Mouse (Mus musculus) midbrain, embryonic 13.5 days (tissue): ENCODE data around the gene Magi2. TPM values are rescaled to one million over a fixed set of nuclear protein-coding genes. Genes with fewer than 3 reads are reported as not detected.
"Not testable (repeated sequence)": the region's sequence is repeated elsewhere in the genome, so short reads cannot be mapped to it uniquely, and the experiment has no call there.

ENCODE experiments used
- ATAC-seq: fragments of 200-750 bp; cut with Nextera tagmentation; 2 replicates; pipeline ENCODE4 v1.8.0; 2017; ENCODE audit warnings: mild to moderate bottlenecking, moderate TSS enrichment, moderate library complexity
- H3K27ac ChIP-seq: fragments of 300-500 bp; sonication (generic); 2 replicates; pipeline ENCODE4 v1.5.1; 2015; ENCODE audit warnings: inconsistent platforms, mild to moderate bottlenecking, moderate library complexity
- H3K27me3 ChIP-seq: fragments of 300-500 bp; sonication (generic); 2 replicates; pipeline ENCODE4 v1.6.1; 2015; ENCODE audit warnings: mild to moderate bottlenecking, inconsistent platforms
- H3K36me3 ChIP-seq: fragments of 300-500 bp; sonication (generic); 2 replicates; pipeline ENCODE4 v1.6.1; 2015; ENCODE audit warnings: mild to moderate bottlenecking, inconsistent platforms
- H3K4me1 ChIP-seq: fragments of 300-500 bp; sonication (generic); replicated peaks from 2 replicates; pipeline ENCODE4 v1.6.1; 2015; ENCODE audit warnings: inconsistent platforms
- H3K4me2 ChIP-seq: fragments of 300-500 bp; sonication (generic); replicated peaks from 2 replicates; pipeline ENCODE4 v1.6.1; 2015; ENCODE audit warnings: moderate library complexity, mild to moderate bottlenecking, inconsistent platforms
- H3K4me3 ChIP-seq: fragments of 300-500 bp; sonication (generic); replicated peaks from 2 replicates; pipeline ENCODE4 v1.5.1; 2015; ENCODE audit warnings: mild to moderate bottlenecking, inconsistent platforms
- H3K9ac ChIP-seq: fragments of 300-500 bp; sonication (generic); replicated peaks from 2 replicates; pipeline ENCODE4 v1.6.1; 2015; ENCODE audit warnings: mild to moderate bottlenecking, inconsistent platforms
- H3K9me3 ChIP-seq: fragments of 300-500 bp; sonication (generic); 2 replicates; pipeline ENCODE4 v1.6.1; 2016; ENCODE audit warnings: mild to moderate bottlenecking, inconsistent platforms
- WGBS: fragments of 180-500 bp; shearing (Covaris S2); methylation state at CpG from one replicate; pipeline ENCODE4 v1.1.7; 2015; 5-methylcytosine and 5-hydroxymethylcytosine counted together
- polyA plus RNA-seq: library from polyadenylated mRNA; unstranded; fragments of >200 nt; fragmentation: Nextera tagmentation; extraction: Ambion mirVana; gene quantifications from 2 replicates; pipeline ENCODE4 v1.2.1, GENCODE M21; 2015

Magi2 gene
- polyA plus RNA-seq, 1 experiment from 2014 or later, result 28.0 TPM

DNA sequence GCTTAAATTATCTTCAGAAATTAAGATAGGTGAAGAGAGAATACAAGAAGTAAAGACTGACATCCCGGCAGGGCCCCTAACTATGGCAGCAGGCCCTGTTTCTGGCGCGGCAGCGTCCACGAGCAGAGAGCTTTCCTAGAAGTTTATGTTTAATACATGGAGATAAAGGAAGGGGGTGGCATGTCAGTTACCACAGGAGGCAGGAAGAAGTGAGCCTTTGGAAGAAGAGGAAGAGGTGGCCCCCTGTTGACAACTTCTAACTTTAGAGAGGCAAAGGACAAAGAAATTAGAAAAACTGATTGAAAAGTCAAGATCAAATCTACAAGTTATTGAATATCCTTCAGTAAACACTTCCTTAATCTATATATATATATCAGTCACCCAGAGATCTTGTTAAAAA, 1281.8 kb downstream of the Magi2 start:
- Histone ChIP-seq H3K27ac (no peak overlapping the region), H3K36me3 (no peaks in the 10 kb centered on the region), H3K9ac (no peak overlapping the region), H3K4me1 (no peaks in the 10 kb centered on the region), H3K27me3 (no peaks in the 10 kb centered on the region), H3K9me3 (no peaks in the 10 kb centered on the region), H3K4me3 (no peak overlapping the region), H3K4me2 (no peak overlapping the region)
- no peak for ATAC-seq
- 69% methylated on average over 5 of the region's 5 CpGs for WGBS

DNA sequence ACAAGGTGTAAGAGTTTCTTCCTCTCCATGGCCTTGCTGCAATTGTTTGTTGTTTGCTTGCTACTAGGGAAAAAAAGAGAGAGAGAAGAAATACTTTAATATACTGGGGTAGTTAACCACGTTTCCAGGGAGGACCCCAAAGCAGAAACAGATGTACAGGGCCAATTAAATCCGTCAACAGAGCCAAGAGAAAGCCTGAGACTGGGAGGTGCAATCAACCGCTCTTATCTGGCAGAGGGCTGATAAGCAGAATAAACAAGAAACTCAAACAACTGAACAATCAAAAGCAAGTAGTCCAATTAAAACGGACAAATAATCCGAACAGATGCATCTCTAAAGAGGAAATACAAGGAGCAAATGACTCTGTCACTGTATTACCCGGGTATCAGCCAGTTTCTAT, 1282.8 kb downstream of the Magi2 start:
- no peak overlapping the region for H3K27ac ChIP-seq
- H3K4me2 ChIP-seq, result no peak overlapping the region
- H3K4me3 ChIP-seq, result no peak overlapping the region
- H3K36me3 ChIP-seq, result no peaks in the 10 kb centered on the region
- ATAC-seq, result no peak
- H3K27me3 ChIP-seq, result no peaks in the 10 kb centered on the region
- H3K4me1 ChIP-seq, result no peaks in the 10 kb centered on the region
- no peaks in the 10 kb centered on the region for H3K9me3 ChIP-seq
- 58% methylated on average over 6 of the region's 6 CpGs for WGBS
- no peak overlapping the region for H3K9ac ChIP-seq

DNA sequence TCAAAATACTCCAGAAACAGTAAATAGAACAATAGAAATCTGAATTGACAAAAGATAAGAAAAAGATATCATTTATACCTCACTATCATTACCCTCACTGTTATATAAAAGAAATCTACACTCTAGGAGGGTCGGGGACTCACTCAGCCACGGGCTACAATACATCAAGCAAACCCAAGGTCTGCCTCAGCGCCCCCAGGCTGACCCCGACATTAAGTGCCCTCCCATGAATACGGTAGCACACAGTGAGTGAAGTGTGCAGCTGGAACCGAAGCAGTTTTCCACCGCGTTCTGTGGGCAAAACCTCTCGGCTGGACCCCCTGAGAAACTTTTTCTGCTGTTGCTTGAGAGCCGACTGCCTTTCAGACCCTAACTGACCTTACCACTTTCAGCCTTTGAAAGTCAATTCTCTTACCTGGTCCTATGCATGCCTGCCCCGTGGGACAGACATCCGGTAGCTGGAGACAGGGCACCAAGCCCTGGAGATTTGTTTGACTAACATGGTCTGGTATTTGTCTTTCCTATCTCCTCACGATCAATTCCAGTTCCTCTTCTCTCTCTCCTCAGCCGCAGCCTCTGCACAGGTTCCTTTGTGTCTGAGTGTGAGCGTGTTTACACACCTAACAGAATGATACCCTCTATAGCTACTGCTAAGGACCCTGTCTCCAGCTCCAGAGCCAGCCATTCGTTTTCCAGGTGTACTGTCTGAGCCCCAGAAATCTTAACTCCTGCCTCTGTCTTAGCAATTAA, 1285.7 kb downstream of the Magi2 start:
- WGBS, result 64% methylated on average over 16 of the region's 16 CpGs

DNA sequence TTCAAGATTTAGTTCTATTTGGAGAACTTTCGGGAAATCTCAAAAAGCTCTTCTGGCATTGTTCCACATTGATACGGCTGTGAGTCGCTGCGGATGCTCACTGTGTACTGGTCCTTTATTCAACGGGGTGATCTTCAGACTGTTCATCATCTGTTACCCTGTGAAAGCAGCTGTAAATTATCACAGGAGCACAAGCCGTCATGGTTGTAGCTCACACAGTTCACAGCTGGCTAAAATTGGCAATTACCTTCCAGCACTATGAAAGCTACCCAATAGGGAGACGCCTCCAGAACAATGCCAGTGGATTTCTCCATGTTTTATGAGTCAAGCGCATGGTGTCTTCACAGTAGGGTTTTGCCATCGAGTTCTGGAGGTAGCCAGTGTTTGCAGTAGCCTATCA, 1294.8 kb downstream of the Magi2 start:
- 0 out of 2 replicates have a peak overlapping the region, but pooled peaks have one; percentile 5 for H3K27ac ChIP-seq
- H3K9me3 ChIP-seq, result no peaks in the 10 kb centered on the region
- ATAC-seq, result 0 out of 2 replicates have a peak, but pooled peaks have one; percentile 43

More for the DNA sequence above, 1285.7 kb downstream of the Magi2 start:
- Histone ChIP-seq H3K4me1 (no peaks in the 10 kb centered on the region), H3K27me3 (no peaks in the 10 kb centered on the region), H3K36me3 (no peaks in the 10 kb centered on the region), H3K9ac (no peak overlapping the region), H3K4me2 (no peak overlapping the region), H3K4me3 (no peak overlapping the region), H3K27ac (no peak overlapping the region), H3K9me3 (no peaks in the 10 kb centered on the region)
- no peak for ATAC-seq

DNA sequence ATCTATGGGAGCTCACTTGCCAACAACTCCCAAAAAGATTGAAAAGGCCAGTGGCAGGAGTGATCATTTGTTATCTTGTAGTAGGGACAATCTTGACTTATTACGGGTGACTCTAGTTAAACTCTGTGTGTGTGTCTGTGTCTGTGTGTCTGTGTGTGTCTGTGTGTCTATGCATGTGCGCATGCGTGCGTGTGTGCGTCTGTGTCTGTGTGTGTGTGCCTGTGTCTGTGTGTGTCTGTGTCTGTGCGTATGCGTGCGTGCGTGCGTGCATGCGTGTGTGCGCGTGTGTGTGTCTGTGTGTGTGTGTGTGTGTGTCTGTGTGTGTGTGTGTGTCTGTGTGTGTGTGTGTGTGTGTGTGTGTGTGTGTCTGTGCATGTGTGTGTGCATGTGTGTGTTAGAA, 1295.2 kb downstream of the Magi2 start:
- ATAC-seq, result 0 out of 2 replicates have a peak, but pooled peaks have one; percentile 53
- no peaks in the 10 kb centered on the region for H3K27me3 ChIP-seq
- 0 out of 2 replicates have a peak overlapping the region, but pooled peaks have one; percentile 5 for H3K27ac ChIP-seq
- H3K4me1 ChIP-seq, result 0 out of 2 replicates have a peak, but pooled peaks cover 4% of the 10 kb centered on the region
- no peaks in the 10 kb centered on the region for H3K36me3 ChIP-seq
- H3K9me3 ChIP-seq, result no peaks in the 10 kb centered on the region
- no peak overlapping the region for H3K9ac ChIP-seq
- H3K4me2 ChIP-seq, result no peak overlapping the region
- 96% methylated on average over 13 of the region's 13 CpGs for WGBS
- no peak overlapping the region for H3K4me3 ChIP-seq

More for the DNA sequence above, 1294.8 kb downstream of the Magi2 start:
- no peak overlapping the region for H3K4me3 ChIP-seq
- H3K4me1 ChIP-seq, result 0 out of 2 replicates have a peak, but pooled peaks cover 4% of the 10 kb centered on the region
- no peak overlapping the region for H3K9ac ChIP-seq
- WGBS, result 75% methylated on average over 9 of the region's 9 CpGs
- no peak overlapping the region for H3K4me2 ChIP-seq
- H3K36me3 ChIP-seq, result no peaks in the 10 kb centered on the region
- H3K27me3 ChIP-seq, result no peaks in the 10 kb centered on the region

DNA sequence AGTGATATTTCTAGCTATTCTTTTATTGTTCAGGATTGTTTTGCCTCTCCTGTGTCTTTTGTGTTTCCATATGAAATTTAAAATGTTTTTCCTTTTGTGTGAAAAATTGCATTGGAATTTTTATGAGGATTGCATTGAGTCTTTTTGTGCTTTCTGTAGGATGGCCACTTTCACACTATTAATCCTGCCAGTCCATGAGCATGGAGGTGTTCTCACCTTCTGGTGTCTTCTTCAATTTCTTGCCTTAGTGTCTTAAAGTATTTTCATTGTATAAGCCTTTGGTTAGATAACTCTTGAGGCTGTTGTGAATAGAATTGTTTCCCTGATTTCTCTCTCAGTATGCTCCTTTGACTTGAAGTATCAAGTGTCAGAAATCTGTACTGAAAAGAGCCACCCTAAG, 1296.9 kb downstream of the Magi2 start:
- ATAC-seq, result no peak
- Histone ChIP-seq H3K9me3 (no peaks in the 10 kb centered on the region), H3K27me3 (no peaks in the 10 kb centered on the region), H3K36me3 (no peaks in the 10 kb centered on the region), H3K27ac (no peak overlapping the region), H3K4me2 (no peak overlapping the region), H3K4me3 (no peak overlapping the region), H3K4me1 (0 out of 2 replicates have a peak, but pooled peaks cover 4% of the 10 kb centered on the region), H3K9ac (no peak overlapping the region)

DNA sequence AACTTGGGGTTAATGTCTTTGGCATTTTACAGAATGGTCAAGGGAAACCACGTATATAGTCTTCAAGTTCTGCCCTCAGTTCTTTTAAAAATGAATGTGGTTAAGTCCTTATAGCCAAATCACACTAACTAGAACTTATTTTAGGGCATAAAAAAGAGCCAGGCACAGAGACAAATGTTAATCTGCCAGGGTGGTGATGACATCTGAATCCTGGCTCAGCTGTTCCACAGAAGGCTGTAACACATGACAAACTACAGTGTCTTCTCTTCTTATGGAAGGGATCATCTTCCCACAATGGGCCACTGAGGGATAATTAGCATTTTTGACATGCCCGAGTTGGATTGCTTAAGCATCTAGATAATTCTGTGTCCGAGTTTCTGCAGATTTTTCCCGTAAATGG, 1299.8 kb downstream of the Magi2 start:
- not testable (repeated sequence) for H3K9ac ChIP-seq, H3K4me2 ChIP-seq, H3K4me1 ChIP-seq, H3K27me3 ChIP-seq, H3K4me3 ChIP-seq, ATAC-seq, H3K36me3 ChIP-seq, H3K9me3 ChIP-seq, H3K27ac ChIP-seq
- WGBS, result 86% methylated on average over 2 of the region's 4 CpGs

DNA sequence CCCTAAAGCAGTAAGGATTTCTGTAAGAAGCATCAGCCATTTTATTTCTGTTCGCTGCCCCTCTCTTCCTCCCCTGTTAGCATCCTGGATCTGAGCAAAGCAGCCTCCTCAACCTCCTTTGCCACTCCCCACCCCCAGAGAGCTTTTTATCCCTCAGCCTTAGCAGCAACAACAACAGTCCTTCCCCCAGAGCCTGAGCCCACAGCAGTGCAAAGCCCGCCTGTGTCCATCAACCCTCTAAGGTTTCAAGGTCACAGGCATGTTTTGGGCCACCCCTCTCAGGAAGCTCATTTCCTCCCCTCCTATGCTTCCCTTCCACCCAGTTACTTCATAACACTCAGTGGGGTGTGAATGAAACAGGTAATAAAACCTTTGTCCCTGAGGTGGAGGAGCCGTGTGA, 1309.7 kb downstream of the Magi2 start:
- H3K9me3 ChIP-seq, result no peaks in the 10 kb centered on the region
- 59% methylated on average over 3 of the region's 3 CpGs for whole genome bisulfite sequencing
- H3K4me3 ChIP-seq, result no peak overlapping the region
- H3K27me3 ChIP-seq, result no peaks in the 10 kb centered on the region
- ATAC-seq, result no peak
- peaks cover 14% of the 10 kb centered on the region for H3K4me1 ChIP-seq
- H3K27ac ChIP-seq, result 0 out of 2 replicates have a peak overlapping the region, but pooled peaks have one; percentile 9
- 0 out of 2 replicates have a peak, but pooled peaks cover 3% of the 10 kb centered on the region for H3K36me3 ChIP-seq
- no peak overlapping the region for H3K9ac ChIP-seq
- no peak overlapping the region for H3K4me2 ChIP-seq

DNA sequence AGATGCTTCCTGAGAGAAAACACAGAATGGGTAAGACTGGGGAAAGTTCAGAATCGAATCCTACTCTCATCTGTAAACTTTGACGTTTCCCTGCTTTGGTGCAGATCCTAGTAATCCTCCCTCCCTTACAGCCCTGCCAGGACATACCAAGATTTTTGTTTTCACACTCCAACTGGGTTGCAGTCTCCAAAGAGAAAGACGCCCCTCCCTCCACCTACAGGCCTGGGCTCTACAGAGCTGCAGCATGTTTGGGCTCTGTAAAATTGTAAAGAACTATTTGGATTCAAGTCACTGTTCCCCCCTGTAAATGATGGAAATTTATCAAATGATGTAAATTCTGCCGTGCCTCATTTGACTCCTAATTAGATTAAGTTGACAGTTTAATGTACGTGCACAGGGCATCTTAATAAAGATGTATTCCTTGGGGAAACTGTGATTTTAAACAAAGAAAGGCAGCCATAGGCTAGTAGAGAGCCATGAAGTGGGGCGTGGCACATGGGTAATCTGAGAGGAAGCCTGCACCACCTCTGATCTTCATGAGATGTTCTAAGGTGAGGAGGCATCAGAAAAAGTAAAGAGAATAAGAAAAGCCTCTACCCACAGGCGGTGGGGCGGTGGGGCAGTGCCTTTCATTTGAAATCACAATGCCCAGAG, 1310.7 kb downstream of the Magi2 start:
- H3K27me3 ChIP-seq, result no peaks in the 10 kb centered on the region
- no peak overlapping the region for H3K9ac ChIP-seq
- ATAC-seq, result no peak
- H3K27ac ChIP-seq, result no peak overlapping the region
- 72% methylated on average over 8 of the region's 8 CpGs for WGBS
- no peak overlapping the region for H3K4me3 ChIP-seq
- no peak overlapping the region for H3K4me2 ChIP-seq
- no peaks in the 10 kb centered on the region for H3K9me3 ChIP-seq
- H3K36me3 ChIP-seq, result peaks cover 6% of the 10 kb centered on the region; the same call in 1 of the 2 replicates
- peaks cover 14% of the 10 kb centered on the region for H3K4me1 ChIP-seq

DNA sequence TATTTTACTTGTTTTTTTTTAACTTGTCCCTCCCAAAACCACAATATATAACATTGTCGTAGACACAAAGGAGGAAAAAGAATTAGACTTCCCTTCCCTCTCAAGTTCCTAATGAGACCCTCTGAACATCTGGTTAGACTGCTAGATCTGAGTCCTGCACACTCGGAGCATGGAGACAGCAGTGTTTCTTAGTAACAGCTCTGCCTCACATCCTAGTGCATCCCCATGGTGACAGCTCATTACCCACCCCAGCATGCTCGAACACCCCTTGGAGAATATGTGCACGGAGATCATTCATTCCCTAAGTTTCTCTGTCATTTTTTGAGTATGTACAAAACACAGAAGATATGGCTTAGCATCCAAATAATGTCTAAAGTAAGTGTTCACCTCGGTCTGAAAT, 1317.5 kb downstream of the Magi2 start:
- 36% methylated on average over 5 of the region's 5 CpGs for WGBS
- no peaks in the 10 kb centered on the region for H3K4me1 ChIP-seq
- ATAC-seq, result 0 out of 2 replicates have a peak, but pooled peaks have one; percentile 65

DNA sequence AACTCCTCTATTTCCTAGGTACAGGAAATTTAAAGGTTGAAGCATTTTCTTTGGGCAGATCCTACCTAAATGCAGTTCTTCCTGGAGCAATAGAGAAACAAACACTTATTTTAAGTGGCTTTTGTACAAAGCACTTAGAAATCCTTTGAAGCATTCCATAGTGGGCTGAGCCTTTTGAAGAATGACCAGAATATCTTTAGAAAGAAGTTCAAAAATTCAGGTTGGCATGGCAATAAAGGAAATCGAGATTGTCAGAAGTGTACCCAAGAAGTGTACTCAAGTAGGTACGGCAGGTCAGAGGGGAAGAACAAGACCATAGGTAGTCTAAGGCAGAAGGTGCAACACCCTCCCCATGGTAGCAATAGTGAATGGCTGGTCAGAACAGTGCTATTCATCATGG, 1332.5 kb downstream of the Magi2 start:
- H3K4me3 ChIP-seq, result no peak overlapping the region
- no peaks in the 10 kb centered on the region for H3K27me3 ChIP-seq
- H3K36me3 ChIP-seq, result peaks cover 12% of the 10 kb centered on the region; the same call in 1 of the 2 replicates
- no peak overlapping the region for H3K9ac ChIP-seq
- WGBS, result 76% methylated on average over 2 of the region's 2 CpGs
- 0 out of 2 replicates have a peak, but pooled peaks cover 2% of the 10 kb centered on the region for H3K4me1 ChIP-seq
- H3K9me3 ChIP-seq, result no peaks in the 10 kb centered on the region
- no peak overlapping the region; the same call in 1 of the 2 replicates for H3K27ac ChIP-seq
- no peak for ATAC-seq
- no peak overlapping the region for H3K4me2 ChIP-seq

More for the DNA sequence above, 1317.5 kb downstream of the Magi2 start:
- Histone ChIP-seq H3K27ac (no peak overlapping the region), H3K27me3 (no peaks in the 10 kb centered on the region), H3K9me3 (no peaks in the 10 kb centered on the region), H3K4me2 (no peak overlapping the region), H3K9ac (no peak overlapping the region), H3K4me3 (no peak overlapping the region), H3K36me3 (peaks cover 3% of the 10 kb centered on the region; the same call in 1 of the 2 replicates)

DNA sequence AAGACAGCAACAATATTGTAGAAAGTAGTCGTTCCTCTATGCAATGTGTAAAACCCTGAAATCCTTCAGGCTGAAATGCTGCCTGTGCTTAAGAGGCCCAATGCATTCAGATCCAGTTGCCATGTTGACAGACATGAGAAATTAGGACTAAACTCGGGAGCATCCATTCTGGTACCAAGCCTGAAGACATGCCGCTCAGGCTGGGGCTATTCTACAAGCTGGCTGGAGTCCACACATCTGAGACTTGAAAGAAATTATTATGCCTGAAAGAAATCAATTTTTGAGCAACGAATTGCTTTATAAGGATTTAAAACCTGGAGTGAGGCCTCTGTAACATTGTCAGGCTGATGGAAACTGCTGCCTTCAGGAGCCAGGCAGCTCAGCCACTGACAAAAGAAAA, 1333.0 kb downstream of the Magi2 start:
- no peak overlapping the region; the same call in 1 of the 2 replicates for H3K27ac ChIP-seq
- H3K9me3 ChIP-seq, result no peaks in the 10 kb centered on the region
- no peak overlapping the region for H3K9ac ChIP-seq
- 42% methylated on average over 4 of the region's 4 CpGs for WGBS
- no peak overlapping the region for H3K4me2 ChIP-seq
- H3K4me1 ChIP-seq, result 0 out of 2 replicates have a peak, but pooled peaks cover 2% of the 10 kb centered on the region
- no peak overlapping the region for H3K4me3 ChIP-seq
- H3K27me3 ChIP-seq, result no peaks in the 10 kb centered on the region
- peaks cover 12% of the 10 kb centered on the region; the same call in 1 of the 2 replicates for H3K36me3 ChIP-seq
- ATAC-seq, result no peak
